Mouse (Mus musculus) midbrain, embryonic 11.5 days (tissue): Measurements from ENCODE around the gene Strap. TPM values are rescaled to one million over a fixed set of nuclear protein-coding genes. Genes with fewer than 3 reads are reported as not detected.

Source experiments
- ATAC-seq: fragments of 200-750 bp; cut with Nextera tagmentation; 2 replicates; pipeline ENCODE4 v1.8.0; 2017; ENCODE audit warnings: moderate TSS enrichment, moderate library complexity; ENCODE audit not compliant: low FRiP score
- DNase-seq: peaks from one replicate; pipeline ENCODE4 v3.0.0; 2015; ENCODE audit warnings: low spot score; ENCODE audit errors: missing footprints
- H3K27ac ChIP-seq: fragments of 300-500 bp; sonication (generic); 2 replicates; pipeline ENCODE4 v1.5.1; 2014; ENCODE audit warnings: low read depth, low read length
- H3K27me3 ChIP-seq: fragments of 300-500 bp; sonication (generic); 2 replicates; pipeline ENCODE4 v1.6.1; 2014; ENCODE audit warnings: mild to moderate bottlenecking, low read length, moderate library complexity, mixed read lengths; ENCODE audit not compliant: control insufficient read depth, insufficient read depth
- H3K36me3 ChIP-seq: fragments of 300-500 bp; sonication (generic); 2 replicates; pipeline ENCODE4 v1.6.1; 2014; ENCODE audit warnings: mild to moderate bottlenecking, low read length, moderate library complexity, mixed read lengths; ENCODE audit not compliant: control insufficient read depth, insufficient read depth
- H3K4me1 ChIP-seq: fragments of 300-500 bp; sonication (generic); 2 replicates; pipeline ENCODE4 v1.6.1; 2014; ENCODE audit warnings: low read length; ENCODE audit not compliant: control insufficient read depth, insufficient read depth
- H3K4me2 ChIP-seq: fragments of 300-500 bp; sonication (generic); 2 replicates; pipeline ENCODE4 v1.6.1; 2014; ENCODE audit warnings: mild to moderate bottlenecking, moderate library complexity
- H3K4me3 ChIP-seq: fragments of 300-500 bp; sonication (generic); 2 replicates; pipeline ENCODE4 v1.5.1; 2014; ENCODE audit warnings: low read depth, low read length
- H3K9ac ChIP-seq: fragments of 300-500 bp; sonication (generic); 2 replicates; pipeline ENCODE4 v1.6.1; 2014; ENCODE audit warnings: low read length
- H3K9me3 ChIP-seq: fragments of 300-500 bp; sonication (generic); 2 replicates; pipeline ENCODE4 v1.6.1; 2016; ENCODE audit warnings: low read length; ENCODE audit not compliant: control insufficient read depth
- WGBS: fragments of 180-500 bp; shearing (Covaris S2); extraction: QIAGEN DNeasy Blood & Tissue Kit; methylation state at CpG from one replicate; pipeline ENCODE4 v1.1.7; 2014; 5-methylcytosine and 5-hydroxymethylcytosine counted together
- polyA plus RNA-seq: library from polyadenylated mRNA; unstranded; fragments of >200 nt; fragmentation: Nextera tagmentation; extraction: Ambion mirVana; gene quantifications from 2 replicates; pipeline ENCODE4 v1.2.1, GENCODE M21; 2014

Gene Strap
- polyA plus RNA-seq: 259 and 280 TPM in 2 replicates

DNA sequence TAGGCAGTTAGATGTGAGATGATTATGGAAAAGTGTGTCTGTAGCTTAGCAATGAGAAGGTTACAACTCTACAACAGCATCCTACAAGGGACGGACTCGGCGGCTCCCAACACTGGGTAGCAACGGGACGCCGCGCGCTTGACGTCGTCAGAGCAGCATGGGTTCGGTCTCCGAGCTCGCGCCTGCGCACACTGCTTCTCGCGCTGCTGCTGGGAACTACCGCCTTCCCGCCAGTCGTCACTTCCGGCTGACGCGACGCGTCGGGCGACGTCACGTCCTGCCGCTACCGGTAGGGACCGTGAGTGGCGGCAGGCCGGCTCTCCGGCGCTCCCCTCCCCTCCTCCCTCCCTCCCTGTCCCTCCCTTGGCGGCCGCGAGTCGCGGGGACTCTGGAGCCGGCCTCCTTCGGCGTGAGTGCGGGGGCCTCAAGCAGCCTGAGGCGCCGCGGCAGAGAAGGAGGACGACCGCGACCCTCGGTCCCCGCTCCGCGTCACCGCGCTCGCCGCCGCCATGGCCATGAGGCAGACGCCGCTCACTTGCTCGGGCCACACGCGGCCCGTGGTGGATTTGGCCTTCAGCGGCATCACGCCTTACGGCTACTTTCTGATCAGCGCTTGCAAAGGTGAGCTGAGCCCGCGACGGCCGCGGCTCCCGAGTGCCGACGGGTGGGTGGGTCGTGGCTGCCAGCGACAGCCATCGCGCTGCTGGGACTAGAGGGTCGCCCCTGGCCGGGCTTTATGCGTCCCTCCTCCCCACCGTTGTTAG is at the start of gene Strap:
Gene Strap (plus strand): TSS at position 233 of the 764 bp plus-strand sequence.
- ATAC-seq: peak; percentile 98
- H3K36me3 ChIP-seq: no peaks in the 10 kb centered on the region; the same call in 1 of the 2 replicates
- H3K4me3 ChIP-seq: peak within 1 kb of the TSS; percentile 79
- peaks cover 12% of the 10 kb centered on the region for H3K4me1 ChIP-seq
- H3K9me3 ChIP-seq: no peaks in the 10 kb centered on the region
- WGBS: under 1% methylated on average over 77 of the region's 86 CpGs
- H3K4me2 ChIP-seq: peak within 1 kb of the TSS; percentile 89
- no peaks in the 10 kb centered on the region for H3K27me3 ChIP-seq
- DNase-seq: peak; percentile 100
- peak within 1 kb of the TSS; percentile 65 for H3K27ac ChIP-seq
- H3K9ac ChIP-seq: peak within 1 kb of the TSS; percentile 91

DNA sequence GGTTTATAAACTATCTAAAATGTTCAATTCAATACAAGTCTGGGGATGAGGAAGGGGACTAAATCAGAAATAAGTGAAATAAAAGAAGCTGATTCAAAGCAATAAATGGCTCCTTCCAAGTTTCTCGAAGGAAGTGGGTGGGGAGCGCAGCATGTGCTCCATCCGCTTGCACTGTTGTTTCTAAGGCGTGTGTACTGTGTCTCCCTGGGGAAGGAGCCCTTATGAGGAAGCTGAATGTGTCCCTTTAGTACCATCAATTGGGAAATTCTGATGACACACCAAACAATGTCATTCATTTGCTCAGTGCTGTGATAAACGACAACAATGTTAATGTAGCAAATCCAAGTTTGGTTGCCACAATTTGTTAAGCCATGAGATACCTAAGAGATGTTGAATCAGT is 47.2 kb upstream of the Strap start:
- Histone ChIP-seq H3K9me3 (no peaks in the 10 kb centered on the region), H3K27me3 (no peaks in the 10 kb centered on the region), H3K4me2 (no peak overlapping the region), H3K27ac (no peak overlapping the region), H3K9ac (no peak overlapping the region), H3K4me3 (no peak overlapping the region), H3K4me1 (no peaks in the 10 kb centered on the region), H3K36me3 (no peaks in the 10 kb centered on the region)
- 92% methylated on average over 5 of the region's 5 CpGs for WGBS
- no peak for ATAC-seq
- DNase-seq: no peak

DNA sequence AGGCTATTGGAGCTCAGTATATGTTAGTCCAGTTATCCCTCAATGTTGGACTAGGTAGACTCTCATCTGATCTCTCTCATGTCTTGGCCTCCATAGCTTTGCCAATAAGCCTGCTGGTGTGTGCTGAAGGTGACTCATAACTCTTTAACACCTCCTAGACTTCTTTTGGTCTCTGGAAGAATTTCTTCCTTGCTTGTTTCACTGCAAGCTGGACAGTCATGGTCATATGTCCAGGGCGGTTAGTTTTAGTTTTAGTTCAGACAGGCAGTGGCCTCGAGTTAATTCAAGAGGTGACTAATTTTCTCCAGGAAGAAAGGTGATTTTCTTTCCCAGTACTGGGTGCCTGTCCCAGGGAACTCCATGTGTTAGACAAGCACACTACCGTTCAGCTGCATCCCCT is 46.8 kb upstream of the Strap start:
- no peak for ATAC-seq
- 88% methylated on average over 3 of the region's 3 CpGs for WGBS

DNA sequence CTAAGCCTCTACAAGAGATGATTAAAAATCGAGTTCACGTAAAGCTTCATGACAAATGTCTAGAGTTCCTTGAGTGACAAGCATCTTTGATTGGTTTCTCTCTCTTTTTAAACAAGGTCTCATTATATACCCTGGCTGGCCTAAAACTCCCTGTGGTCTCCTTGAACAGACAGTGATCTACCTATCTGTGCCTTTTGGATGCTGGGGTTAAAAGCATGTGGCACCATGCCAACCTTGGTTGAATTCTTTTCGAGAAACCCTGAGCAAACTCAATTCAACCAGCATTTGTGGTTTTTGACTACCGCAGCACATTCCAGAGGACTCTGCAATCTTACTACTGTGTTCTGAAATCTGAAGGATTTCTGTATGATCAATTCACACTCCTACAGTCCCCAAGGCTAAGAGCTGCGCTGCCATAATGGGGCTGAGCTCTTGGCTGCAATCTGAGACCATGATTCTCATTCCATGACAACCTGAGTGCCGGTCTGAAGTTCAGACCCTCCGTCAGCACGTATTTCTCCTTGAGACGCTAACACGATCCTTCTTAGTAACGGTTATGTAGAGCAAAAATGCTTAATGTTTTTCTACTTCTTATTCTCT is 46.3 kb upstream of the Strap start:
- no peak overlapping the region for H3K4me3 ChIP-seq
- no peaks in the 10 kb centered on the region for H3K27me3 ChIP-seq
- H3K9ac ChIP-seq: no peak overlapping the region
- DNase-seq (no peak), ATAC-seq (no peak)
- 92% methylated on average over 11 of the region's 11 CpGs for WGBS
- H3K4me2 ChIP-seq: no peak overlapping the region
- H3K36me3 ChIP-seq: no peaks in the 10 kb centered on the region
- H3K9me3 ChIP-seq: no peaks in the 10 kb centered on the region
- H3K27ac ChIP-seq: no peak overlapping the region
- no peaks in the 10 kb centered on the region for H3K4me1 ChIP-seq

More for the DNA sequence above, 46.8 kb upstream of the Strap start:
- Histone ChIP-seq H3K27me3 (no peaks in the 10 kb centered on the region), H3K4me1 (no peaks in the 10 kb centered on the region), H3K36me3 (no peaks in the 10 kb centered on the region), H3K4me3 (no peak overlapping the region), H3K9me3 (no peaks in the 10 kb centered on the region), H3K27ac (no peak overlapping the region), H3K4me2 (no peak overlapping the region), H3K9ac (no peak overlapping the region)
- DNase-seq: no peak

DNA sequence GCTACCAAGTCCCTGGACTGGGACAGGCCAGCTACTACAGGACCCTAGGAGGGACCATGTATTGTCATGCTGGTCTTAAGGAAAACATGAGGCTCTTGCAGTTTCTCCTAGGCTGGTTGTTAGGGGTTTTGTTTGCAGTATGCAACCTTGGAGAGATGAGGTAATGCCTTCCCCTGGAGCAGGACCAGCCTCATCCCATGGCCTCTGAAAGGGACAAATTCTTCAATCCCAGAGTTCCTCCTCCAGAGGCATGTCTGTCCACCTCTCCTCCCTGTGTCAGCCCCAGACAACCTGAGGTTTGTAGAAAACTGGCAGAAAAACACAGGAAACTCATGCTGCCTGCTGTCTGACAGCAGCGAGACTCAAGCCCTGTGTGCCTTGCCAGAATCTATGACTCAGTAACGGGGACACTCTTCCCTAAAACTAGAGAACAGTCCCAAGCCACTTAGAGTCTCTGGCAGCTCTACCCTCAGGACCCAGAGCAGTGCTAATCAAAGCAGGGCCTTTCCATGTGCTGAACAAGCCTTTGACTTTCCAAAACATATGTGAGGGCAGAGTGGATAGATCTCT is 44.2 kb upstream of the Strap start:
- Histone ChIP-seq H3K27ac (no peak overlapping the region), H3K9me3 (no peaks in the 10 kb centered on the region), H3K27me3 (no peaks in the 10 kb centered on the region; the same call in 1 of the 2 replicates), H3K9ac (no peak overlapping the region), H3K36me3 (no peaks in the 10 kb centered on the region), H3K4me1 (no peaks in the 10 kb centered on the region), H3K4me2 (no peak overlapping the region), H3K4me3 (no peak overlapping the region)
- DNase-seq: no peak
- no peak for ATAC-seq
- 91% methylated on average over 2 of the region's 2 CpGs for whole genome bisulfite sequencing

DNA sequence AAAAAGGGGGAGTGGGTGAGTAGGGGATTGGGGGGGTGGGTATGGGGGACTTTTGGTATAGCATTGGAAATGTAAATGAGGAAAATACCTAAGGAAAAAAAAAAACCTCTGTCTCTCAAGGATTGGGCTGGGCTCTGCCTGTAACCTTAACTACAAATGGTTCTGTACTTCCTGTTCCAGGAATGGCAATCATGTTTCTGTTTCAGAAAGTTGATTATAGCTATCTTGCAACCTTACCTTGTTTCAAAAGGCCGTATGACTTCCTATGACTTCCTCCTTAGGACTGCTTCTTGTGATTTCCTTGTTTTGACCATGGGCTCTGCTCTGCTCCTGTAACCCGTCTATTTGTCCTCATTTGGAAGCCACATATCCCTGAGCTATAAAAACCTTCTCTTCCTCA is 40.6 kb upstream of the Strap start:
- H3K9me3 ChIP-seq: no peaks in the 10 kb centered on the region
- no peaks in the 10 kb centered on the region for H3K36me3 ChIP-seq
- whole genome bisulfite sequencing: 89% methylated on average over 2 of the region's 2 CpGs
- H3K27ac ChIP-seq: no peak overlapping the region
- no peak for DNase-seq
- H3K4me2 ChIP-seq: no peak overlapping the region
- no peak overlapping the region for H3K9ac ChIP-seq
- no peaks in the 10 kb centered on the region; the same call in 1 of the 2 replicates for H3K27me3 ChIP-seq
- no peak for ATAC-seq
- no peaks in the 10 kb centered on the region for H3K4me1 ChIP-seq
- H3K4me3 ChIP-seq: no peak overlapping the region

DNA sequence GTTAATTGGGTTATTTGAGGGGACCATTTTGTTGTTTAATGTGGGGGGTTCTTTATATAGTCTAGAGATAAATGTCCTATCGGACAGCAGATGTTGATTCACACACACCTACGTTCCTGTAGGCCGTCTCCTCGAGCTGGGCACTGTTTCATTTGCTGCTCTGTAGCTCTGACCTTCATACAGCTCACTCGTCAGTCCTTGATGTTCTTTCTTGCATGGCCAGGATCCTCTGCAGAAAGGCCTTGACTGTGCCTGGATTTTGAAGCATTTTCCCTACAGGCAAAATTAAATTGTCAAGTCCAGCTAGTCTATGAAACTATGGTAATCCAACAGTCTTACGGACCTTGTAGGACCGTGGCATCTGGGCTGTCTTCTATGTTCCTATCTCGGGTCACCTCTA is 39.8 kb upstream of the Strap start:
- Histone ChIP-seq H3K27me3 (no peaks in the 10 kb centered on the region; the same call in 1 of the 2 replicates), H3K4me3 (no peak overlapping the region), H3K9me3 (no peaks in the 10 kb centered on the region), H3K36me3 (no peaks in the 10 kb centered on the region), H3K27ac (no peak overlapping the region), H3K4me2 (no peak overlapping the region), H3K9ac (no peak overlapping the region), H3K4me1 (no peaks in the 10 kb centered on the region)
- DNase-seq: no peak
- WGBS: 91% methylated on average over 8 of the region's 8 CpGs
- ATAC-seq: no peak

DNA sequence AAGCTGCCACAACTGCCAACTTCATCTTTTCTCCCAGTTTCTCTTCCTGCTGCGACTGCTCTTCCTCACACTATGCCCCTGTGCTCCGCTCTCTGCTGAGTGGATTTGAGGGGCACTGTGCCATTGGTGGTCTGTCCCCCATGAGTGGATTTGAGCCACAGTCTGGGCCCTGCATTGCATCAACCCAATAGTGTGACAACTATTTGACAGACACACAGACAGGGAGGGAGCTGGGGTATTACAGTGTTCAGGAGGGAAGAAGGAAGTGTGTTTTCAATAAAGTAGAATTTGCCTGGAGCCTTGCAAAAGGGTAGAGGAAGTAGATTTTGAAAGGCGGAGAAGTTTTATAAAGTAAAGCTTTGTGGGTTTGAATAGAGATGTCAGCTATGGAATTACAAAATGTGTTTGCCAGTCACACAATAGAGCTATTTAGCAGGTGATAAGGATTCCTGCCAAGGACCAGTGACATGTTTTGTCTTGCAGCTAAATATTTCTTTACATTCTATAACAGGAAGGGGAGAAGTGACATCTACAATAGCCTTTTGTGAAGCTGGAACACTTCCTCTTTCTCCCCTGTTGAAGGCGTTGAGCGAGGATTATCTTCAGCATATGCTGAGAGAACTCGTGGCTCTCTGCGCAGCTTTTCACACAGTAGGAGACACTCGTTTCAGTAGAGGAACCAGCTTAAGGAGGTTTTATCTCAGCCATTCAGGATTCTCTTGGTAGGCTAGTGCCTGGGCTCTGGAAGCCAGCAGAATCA is 38.3 kb upstream of the Strap start:
- H3K27ac ChIP-seq: no peak overlapping the region; the same call in 1 of the 2 replicates
- WGBS: 66% methylated on average over 8 of the region's 8 CpGs
- DNase-seq (peak; percentile 75), ATAC-seq (peak; percentile 46; the same call in 1 of the 2 replicates)
- no peaks in the 10 kb centered on the region for H3K36me3 ChIP-seq
- H3K4me1 ChIP-seq: no peaks in the 10 kb centered on the region
- no peak overlapping the region for H3K4me3 ChIP-seq
- no peaks in the 10 kb centered on the region; the same call in 1 of the 2 replicates for H3K27me3 ChIP-seq
- no peak overlapping the region for H3K4me2 ChIP-seq
- no peak overlapping the region for H3K9ac ChIP-seq
- no peaks in the 10 kb centered on the region for H3K9me3 ChIP-seq
